Mouse (Mus musculus) olfactory bulb, adult 2 months (tissue): Measurements from ENCODE around the gene Spock2.

Experiments
- CTCF ChIP-seq: fragments of 200-500 bp; IDR thresholded peaks from 2 replicates; pipeline ENCODE4 v1.5.1; 2012; ENCODE audit warnings: low read depth, mild to moderate bottlenecking, low read length, moderate library complexity; ENCODE audit not compliant: insufficient read depth
- POLR2A ChIP-seq: fragments of 200-500 bp; IDR thresholded peaks from 2 replicates; pipeline ENCODE4 v1.6.1; 2012; ENCODE audit warnings: mild to moderate bottlenecking, low read depth, low read length, moderate library complexity; ENCODE audit not compliant: insufficient read depth

GRCm38 (mm10) chr10:60174506-60174905 is 68.5 kb downstream of the Spock2 start:
- TF ChIP-seq POLR2A: no peak
- TF ChIP-seq CTCF: no peak
